Mouse (Mus musculus) kidney, postnatal 25 days (tissue): ENCODE data around the gene Klrb1c.
"Not testable (repeated sequence)": the region's sequence is repeated elsewhere in the genome, so short reads cannot be mapped to it uniquely, and the experiment has no call there.

ENCODE experiments used
- DNase-seq, 2 experiments: peaks; one replicate each; pipeline ENCODE4 v3.0.0; 2021; ENCODE audit warnings: mixed read lengths in 2 of 2

The Klrb1c gene

DNA sequence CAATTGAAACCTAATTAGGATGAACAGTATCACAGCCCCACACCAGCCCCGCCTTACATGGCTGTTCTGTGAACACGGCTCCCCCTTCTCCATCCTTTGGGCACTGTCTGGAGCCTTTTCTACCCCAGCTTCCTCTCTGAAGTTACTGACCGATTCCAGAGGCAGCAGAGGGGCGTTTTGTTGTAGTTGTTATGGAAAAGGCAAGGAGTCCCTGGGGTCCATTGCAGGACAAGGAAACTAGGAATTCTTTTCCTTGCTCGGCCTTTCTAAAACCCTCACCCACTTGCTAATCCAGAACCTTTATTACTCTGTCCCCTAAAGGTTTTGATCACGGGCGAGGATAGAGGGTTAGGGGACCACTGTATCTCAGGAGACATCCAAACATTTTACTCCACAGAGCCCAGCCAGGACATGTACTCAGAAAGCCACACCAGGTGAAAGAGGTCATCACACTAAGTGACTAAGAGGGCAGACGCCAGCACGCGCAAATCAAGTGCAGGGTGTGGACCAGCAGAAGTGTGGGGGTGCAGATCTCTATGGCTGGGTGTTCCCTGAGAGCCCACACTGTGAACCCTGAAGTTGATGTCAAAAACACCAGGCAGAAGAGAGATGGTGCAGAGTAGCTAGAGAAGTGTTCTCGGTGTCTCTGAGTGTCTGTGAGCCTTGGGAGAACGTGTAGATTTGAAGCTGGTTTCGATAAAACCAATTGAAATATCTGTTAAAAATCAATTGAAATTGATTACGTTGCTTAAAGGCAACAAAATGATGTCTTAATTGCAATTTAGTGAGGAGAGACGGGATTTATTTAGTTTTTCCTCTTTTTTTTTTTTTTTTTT, 9.1 kb upstream of the Klrb1c start:
- peak in 1 of 2 experiments; percentile 39 for DNase-seq

DNA sequence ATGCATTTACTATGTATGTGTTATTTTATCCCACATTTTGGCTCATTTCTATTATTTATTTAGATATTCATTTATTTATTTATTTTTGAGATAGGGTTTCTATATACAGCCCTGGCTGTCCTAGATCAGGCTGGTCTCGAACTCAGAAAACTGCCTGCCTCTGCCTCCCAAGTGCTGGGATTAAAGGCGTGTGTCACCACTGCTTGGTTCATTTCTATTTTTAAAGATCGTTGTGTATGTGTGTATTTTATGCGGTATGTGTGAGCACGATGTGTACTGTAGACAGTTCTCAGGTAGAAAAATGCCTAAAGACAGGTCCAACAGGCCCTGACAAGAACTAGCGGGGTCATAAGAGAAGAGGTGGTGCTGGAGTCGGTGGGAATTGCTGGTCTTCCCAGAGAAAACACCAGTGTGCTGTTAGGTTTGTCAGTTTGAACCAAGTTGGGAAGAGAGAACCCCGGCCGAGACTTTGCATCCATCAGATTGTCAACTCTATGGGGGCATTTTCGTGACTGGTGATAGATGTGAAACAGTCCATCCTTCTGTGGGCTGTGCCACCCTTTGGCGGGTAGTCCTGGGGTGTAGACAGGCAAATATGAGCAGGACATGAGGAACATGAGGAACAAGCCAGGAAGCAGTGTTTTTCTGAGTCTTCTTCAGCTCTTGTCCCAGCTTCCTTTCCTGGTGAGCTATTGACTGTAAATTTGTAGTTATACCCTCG, 8.3 kb upstream of the Klrb1c start:
- DNase-seq, result no peak

DNA sequence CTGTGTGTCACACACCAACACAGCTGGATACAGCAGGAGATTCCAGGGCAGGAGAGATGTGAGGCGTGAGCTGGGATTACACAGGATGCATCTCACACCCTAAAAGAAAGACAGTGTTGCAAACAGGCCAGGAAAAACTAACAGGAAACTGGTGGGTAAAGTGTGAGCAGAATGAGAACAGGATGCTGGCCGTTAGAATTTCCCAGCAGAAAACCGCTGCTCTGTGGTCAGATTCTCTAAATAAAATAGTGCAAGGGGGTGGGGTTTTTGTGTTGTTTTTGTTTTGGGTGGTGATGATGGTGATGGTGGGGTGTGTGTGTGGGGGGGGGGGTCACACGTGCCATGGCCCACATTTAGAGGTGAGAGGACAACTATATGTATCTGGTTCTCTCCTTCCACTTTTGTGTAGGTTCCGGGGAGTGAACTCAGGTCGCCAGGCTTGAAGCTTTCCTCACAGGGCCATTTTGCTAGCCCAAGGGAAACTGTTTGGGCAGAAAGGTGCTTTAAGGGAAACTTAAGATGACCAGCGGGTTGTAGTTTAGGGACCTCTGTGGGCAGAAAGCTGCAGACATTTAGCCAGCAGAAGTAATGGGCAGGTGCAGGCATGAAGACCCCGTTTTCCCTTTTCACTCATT, 7.4 kb upstream of the Klrb1c start:
- no peak for DNase-seq

DNA sequence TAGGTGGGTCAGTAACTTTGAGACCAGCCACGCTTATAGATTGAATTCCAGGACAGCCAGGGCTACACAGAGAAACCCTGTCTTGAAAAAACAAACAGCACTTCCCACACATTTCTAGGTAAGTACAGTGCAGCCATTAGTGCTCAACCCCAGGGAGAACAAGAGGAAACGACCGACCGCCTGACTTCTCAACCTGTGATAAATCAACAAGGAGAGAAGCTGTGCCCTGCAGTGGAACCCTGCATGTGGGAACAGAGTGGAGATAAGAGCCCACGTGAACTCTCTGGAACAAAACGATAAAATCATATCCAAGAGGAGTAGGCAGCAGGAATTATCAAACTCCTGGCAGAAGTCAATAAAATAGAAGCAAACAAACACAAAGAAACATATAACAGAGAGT, 4.7 kb upstream of the Klrb1c start:
- DNase-seq, result no peak

DNA sequence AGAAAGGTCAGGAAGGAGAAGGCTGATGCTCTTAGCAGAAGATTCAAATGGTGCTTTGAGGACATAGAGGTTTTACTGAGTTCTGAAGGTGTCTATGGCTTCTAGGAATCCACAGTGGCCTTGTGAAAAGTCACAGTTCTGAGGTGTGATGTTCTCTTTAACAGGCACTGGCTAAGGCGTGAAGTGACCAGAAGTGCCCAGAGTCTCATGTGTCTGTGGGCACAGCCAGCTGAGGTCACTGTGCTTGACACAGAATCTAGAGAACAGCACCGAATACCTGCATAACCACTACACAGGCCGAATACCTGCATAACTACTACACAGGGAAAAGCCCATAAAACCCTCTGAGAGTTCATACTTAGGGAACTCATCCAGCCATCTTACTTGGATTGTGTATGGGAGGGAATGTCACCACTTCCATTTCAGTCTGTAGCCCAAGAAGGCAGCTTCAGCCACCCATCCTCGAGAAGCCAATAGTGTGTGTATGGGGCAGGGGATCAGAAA, 1.5 kb upstream of the Klrb1c start:
- DNase-seq, result not testable (repeated sequence)

DNA sequence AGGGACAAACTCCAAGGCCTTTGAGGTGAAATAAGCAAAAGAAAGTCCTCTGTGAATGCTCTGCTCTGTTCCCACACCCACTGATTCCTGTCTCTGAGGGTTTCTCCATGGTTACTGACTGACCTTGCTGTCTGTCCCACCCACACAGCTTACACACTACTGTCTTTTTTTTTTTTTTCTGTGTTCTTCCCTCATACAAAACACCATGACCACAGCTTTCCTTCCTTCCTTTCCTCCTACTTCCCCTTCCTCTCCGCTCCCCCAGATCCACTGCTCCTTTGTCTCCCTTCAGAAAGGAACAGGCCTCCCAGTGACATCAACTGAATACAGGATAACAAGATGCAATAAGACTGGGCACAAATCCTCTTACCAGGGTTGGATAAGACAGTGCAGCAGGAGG, 498 bp downstream of the Klrb1c start:
- DNase-seq, result no peak

DNA sequence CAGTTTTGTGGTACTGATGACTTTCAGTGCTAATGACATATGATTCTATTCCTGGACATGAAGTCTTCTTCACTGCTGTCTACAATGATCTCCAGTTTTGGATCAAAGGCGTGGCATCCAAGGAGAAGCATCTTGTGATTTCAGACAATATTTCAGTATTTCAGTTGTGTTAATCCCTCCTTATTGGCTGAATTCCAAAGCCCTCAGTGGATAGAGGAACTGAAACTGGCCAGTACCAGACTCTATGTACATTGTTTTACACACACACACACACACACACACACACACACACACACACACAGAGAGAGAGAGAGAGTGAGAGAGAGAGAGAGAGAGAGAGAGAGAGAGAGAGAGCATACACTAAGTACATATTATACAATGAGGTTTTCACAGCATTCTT, 2.6 kb downstream of the Klrb1c start:
- DNase-seq, result not testable (repeated sequence)

DNA sequence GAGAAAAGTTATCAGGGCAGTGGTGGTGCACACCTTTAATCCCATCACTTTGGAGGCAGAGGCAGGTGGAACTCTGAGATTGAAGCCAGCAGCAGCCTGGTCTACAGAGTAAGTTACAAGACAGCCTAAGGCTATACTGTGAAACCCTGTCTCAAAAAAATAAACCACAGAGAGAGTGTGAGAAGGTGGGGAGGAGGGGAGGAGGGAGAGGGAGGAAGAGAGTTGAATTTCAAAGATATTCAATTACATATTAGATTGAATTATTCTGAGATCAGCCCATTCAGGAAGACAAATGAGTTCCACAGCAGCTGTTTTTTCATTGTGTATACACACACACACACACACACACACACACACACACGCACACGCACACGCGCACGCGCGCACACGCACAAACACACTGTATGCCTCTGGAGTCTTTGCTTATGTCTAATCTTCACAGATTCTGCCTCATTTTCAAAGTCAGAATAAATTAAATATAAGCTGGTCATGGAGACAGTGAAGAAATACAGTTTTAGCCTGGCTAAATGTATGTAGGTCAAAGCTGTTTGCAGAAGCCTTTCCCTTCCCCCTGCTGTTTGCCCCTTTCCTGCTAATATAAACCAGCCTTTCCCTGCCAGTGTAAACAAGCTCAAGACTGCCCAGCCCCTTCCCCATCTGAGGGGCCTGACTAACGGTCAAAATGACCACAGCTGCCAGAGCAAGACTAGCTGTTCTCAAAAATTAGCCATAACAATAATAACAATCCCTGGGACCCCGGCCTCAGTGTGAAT, 19.3 kb downstream of the Klrb1c start:
- DNase-seq, result no peak

DNA sequence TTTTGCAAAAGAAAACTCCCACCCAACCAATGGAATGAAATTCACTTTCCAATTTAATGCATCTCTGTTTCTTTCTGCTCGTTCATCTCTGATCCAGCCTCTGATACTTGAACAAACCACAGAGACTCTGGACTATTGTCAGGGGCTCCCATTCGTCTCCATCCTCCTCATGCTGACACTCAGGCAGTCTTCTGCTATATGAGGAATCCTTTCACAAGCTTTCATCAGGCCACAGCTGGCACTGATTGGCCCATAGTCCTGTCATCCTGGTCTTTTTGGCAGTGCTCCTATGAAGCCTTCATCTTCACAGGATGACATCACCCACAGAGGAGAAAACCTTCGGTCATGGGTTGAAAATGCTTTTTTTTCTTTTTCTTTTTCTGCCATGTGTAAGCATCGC, 21.0 kb downstream of the Klrb1c start:
- DNase-seq, result no peak

DNA sequence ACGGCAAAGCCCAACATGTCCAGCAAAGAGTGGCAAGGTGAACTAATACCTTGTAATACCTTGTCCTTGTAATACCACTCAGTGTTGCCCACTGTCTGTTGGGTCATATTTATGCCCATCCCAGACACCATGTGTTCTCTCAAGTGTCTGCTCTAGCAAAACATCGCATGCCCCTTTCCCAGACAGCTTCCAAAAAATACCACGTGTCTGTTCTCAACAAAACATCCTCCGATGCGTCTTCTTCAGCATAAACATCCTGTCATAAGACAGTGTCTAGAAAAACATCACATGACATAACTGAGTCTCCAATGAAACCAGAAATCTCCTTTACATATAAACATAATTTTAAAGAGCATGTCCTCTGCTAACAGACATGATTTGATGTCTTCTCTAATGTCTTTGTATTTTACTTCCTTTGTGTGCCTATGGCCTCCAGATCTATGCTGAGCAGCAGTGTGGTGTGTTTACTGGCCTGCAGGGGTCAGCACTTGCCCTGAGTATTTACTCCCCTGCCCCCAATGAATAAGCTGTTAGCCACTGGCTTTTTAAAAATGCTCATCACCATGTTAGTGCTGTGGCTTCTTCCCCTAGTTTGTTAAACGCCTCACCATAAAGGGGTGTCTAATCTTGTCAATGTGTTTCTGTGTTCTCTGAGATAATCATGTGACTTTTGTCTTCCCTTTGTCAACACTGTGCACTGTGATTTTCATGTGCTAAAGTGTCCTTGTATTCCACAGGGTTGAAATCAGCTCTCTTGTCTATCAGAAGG, 22.3 kb downstream of the Klrb1c start:
- DNase-seq, result peak; percentile 56 to 71

DNA sequence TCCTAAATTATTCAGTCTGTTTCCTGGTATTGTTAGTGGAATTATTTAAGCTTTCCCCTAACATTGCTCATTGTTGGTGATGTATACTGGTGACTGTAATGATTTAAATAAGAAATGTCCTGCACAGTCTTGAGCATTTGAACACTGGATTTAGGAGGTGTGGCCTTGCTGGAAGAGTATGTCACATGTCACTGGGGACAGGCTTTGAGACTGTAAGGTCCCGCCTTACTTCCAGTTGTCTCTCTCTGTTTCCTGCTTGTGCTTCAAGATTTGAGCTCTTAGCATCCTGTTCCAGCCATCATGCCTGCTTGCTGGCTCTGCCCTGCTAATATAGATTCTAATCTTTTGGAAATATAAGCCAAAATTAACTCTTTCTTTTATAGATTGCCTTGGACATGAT, 23.8 kb downstream of the Klrb1c start:
- no peak for DNase-seq

DNA sequence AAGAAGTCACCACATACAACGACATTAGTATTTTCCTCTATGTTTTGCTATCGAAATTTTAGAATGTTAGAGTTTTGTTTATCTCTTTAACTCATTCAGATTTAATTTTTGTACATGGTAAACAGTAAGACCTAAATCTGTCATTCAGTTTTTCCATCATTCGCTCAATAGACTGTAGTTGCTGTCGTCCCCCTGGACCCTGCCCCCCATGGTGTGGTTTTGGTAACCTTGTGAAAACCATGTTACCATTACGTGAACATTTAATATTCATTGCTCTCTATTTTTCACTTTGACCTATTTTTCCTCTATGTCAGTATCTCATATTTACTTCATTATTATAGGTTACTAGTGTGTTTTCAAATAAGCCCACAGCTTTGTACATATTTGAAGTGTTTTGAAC, 24.4 kb downstream of the Klrb1c start:
- no peak for DNase-seq

DNA sequence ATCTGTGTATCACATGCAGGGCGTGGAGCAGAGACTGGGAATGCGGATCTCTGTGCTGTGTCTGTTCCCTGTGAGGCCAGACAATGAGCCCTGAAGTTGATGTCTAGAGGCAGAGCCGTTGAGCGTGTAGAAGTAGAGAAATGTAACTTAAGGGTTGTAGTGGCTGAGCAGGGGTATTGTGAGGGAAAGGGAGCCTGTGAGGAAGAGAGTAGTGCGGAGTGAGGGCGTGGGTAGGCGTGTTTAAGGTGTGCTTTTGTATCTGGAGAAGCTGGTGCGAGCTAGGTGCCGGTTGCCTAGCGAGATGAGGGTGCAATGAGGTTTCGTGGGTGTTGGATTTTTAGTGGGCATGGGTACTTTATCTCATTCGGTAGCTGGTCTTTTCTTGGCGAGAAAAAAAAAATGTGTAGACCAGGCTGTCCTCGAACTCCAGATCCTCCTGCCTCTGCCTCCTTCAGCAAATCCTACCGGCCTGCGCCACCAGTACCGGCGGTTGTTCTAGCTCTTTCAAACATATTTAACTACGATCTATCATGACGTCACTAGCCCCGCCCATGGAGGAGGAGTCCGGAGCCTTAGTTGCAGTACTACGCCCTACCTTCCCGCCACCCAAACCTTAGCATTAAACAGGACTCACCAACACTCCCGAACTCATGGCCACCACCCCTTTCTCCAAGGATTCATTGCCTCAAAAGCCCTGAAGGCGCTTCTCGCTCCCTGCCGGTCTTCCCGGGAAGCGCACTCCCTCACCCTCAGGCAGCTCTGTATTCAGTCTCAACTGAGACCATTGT, 25.1 kb downstream of the Klrb1c start:
- DNase-seq, result peak; percentile 96 to 98

DNA sequence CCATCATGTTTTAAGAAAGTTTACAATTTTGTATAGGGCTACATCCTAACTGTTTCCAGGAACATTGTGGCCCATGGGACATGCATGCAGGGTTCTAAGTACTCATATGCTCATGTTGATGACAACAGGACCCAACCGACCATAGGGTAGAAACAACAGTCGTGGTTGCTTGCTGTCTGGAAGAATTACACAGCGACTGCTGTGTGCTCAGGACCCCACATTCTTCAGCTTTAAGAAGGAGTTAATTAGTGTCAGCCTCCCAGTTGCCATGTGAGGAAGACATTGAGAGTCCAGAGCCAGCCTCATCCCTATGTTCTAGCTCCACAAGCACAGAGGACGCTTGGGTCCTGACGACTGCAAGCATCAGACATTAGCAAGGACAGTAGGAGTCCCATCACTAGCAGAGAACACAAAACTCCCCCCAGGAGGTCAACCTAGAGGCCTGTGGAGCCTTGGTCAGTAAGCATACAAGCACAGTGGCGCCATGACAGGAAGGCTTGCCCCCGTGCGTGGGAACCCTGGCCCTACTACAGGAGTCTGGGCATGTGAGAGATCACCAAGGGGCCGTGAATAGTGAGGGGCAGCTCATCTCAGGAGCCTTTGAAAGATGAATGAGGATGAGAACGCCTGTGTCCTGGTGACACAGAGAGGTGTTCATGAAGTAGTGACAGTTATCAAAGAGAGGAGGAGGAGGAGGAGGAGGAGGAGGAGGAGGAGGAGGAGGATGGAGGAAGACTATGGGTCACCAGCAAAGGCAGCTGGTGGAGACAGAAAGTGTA, 25.9 kb downstream of the Klrb1c start:
- not testable (repeated sequence) for DNase-seq

DNA sequence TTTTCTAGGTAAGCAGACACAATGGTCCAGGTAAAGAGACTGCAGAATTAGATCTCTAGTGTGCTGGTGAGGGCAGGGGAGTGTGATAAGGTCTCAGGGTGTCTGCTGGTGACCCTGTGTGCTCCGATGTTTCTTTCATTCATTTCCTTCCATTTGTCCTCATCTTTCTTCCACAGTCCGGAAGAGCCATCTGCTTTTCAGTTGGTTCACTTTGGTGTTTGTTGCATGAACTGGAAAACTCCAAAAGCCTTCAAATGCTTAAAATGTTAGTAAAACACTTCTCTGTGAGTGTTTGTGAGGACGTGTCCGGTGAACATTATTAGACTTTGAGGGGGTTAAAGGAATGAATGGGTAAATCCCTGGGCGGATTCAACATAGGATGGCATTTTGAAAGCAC, 27.9 kb downstream of the Klrb1c start:
- no peak for DNase-seq

DNA sequence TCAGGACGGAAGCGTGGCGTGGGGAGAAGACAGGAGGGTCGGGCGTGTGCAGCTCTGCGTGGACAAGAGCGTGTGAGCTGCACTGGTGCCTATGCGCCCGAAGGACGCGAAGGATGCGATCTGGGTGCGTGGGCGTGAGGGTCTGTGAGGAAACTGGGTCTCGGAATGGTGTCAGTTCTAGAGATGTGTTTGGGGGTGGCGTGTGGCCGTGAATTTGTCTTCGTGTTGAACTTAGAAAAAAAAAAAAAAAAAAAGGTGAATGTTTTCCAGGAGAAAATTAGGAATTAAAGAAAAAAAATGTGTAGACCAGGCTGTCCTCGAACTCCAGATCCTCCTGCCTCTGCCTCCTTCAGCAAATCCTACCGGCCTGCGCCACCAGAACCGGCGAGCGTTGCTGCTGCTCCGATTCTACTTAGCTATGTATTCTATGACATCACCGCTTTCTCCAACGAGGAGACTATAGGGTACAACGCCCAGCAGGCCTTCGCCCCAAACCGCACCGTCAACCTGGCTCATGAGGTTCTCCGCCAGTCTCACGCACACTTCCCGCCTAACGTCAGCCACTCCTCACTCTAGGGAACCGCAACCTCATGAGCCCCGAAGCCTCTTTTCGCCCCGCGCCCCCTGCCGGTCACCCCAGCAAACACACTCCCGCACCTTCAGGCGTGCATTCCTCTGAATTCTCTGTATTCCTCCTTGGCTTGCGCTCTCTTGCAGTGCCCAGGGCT, 28.4 kb downstream of the Klrb1c start:
- DNase-seq, result peak; percentile 84 to 87

DNA sequence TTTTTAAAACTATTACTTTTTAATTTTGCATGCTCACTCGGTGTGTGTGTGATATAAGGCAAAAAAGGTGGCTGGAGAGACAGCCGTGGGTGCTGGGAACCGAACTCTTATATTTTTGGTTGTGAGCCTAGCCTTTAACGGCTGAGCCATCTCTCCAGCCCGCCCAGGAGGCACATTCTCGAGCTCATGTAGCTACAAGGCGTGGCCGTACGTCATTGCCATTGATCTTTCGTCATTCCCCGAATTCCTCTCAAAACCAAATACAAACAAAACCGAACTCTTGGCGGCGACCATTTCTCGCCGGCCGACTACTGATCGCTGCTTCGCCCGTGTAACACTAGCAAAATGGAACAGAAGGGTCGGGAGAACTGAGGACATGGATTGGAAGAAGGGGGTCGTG, 29.0 kb downstream of the Klrb1c start:
- DNase-seq, result peak; percentile 90 to 92

DNA sequence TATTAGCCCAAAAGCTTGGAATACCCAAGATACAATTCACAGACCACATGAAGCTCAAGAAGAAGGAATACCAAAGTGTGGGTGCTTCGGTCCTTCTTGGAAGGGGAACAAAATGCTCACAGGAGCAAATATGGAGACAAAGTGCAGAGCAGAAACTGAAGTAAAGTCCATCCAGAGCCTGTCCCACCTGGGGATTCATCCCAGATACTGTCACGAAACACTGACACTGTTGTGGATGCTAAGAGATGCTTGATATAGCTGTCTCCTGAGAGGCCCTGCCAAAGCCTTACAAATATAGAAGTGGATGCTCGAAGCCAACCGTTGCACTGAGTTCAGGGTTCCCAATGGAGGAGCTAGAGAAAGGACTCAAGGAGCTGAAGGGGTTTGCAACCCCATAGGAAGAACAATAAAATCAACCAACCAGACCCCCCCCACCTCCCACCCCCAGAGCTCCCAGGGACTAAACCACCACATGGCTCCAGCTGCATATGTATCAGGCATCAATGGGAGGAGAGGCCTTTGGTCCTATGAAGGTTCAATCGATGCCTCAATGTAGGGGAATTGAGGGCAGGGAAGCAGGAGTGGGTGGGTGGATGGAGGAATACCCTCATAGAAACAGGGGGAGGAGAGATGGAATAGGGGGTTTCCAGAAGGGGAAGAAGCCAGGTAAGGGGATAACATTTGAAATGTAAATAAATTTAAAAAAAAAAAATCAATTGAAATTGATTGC, 29.6 kb downstream of the Klrb1c start:
- DNase-seq, result no peak

DNA sequence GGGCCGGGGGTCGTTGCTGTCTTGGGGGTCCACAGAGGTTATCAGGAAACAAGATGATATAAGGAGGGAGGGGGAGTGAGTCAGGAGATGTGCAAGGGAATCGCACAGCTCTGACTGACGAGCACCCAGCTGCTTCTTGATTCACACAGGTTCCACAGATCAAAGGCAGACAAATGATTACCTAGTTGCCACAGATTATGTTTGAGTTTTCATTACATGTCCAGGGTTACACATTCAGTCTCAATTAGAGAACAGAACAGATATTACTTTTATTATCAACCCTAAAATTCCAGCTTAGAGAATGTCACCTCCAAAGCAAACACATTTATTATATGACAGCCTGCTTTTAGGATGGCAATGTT, 33.6 kb downstream of the Klrb1c start:
- not testable (repeated sequence) for DNase-seq
